Mouse (Mus musculus) bone marrow, adult 2 months (tissue): ENCODE data around the gene Ppip5k1. TPM values are rescaled to one million over a fixed set of nuclear protein-coding genes. Genes with fewer than 3 reads are reported as not detected.
"Not testable (repeated sequence)": the region's sequence is repeated elsewhere in the genome, so short reads cannot be mapped to it uniquely, and the experiment has no call there.

Experiments used
- H3K27ac ChIP-seq: fragments of 200-500 bp; 2 replicates; pipeline ENCODE4 v1.5.1; 2012; ENCODE audit warnings: low read depth, mild to moderate bottlenecking, control low read depth, inconsistent platforms, low read length; ENCODE audit not compliant: control insufficient read depth, poor library complexity, insufficient read depth
- H3K4me1 ChIP-seq: fragments of 200-500 bp; 2 replicates; pipeline ENCODE4 v1.6.1; 2011; ENCODE audit warnings: low read length; ENCODE audit not compliant: control insufficient read depth, insufficient read depth
- H3K4me3 ChIP-seq: fragments of 200-500 bp; replicated peaks from 2 replicates; pipeline ENCODE3; 2011; ENCODE audit warnings: mild to moderate bottlenecking, low read depth, low read length, control low read depth; ENCODE audit not compliant: control insufficient read depth
- CTCF ChIP-seq: fragments of 200-500 bp; IDR thresholded peaks from 2 replicates; pipeline ENCODE4 v1.5.1; 2011; ENCODE audit warnings: low read length, control low read depth; ENCODE audit not compliant: control insufficient read depth, insufficient read depth
- POLR2A ChIP-seq: fragments of 200-500 bp; IDR thresholded peaks from 2 replicates; pipeline ENCODE4 v1.6.1; 2011; ENCODE audit warnings: low read depth, mild to moderate bottlenecking, control low read depth, low read length, borderline replicate concordance; ENCODE audit not compliant: control insufficient read depth
- WGBS: fragments of 180-500 bp; shearing (Covaris S2); methylation state at CpG from one replicate; pipeline ENCODE4 v1.1.7; 2018; 5-methylcytosine and 5-hydroxymethylcytosine counted together
- polyA plus RNA-seq: library from polyadenylated mRNA; stranded (reverse); fragments of >200 nt; gene quantifications from 2 replicates; pipeline ENCODE4 v1.2.4, GENCODE M21; 2011; ENCODE audit warnings: low replicate concordance; ENCODE audit not compliant: missing spikeins, insufficient read depth, insufficient read length

Ppip5k1 gene
- 4.3 and 16.7 TPM in 2 replicates for polyA plus RNA-seq

GRCm38 (mm10) chr2:121354820-121355592 lies at the start of gene Ppip5k1:
Gene Ppip5k1, minus strand, starts transcription at chr2:121355396.
- Histone ChIP-seq H3K4me3 (peak within 1 kb of the TSS; percentile 78), H3K27ac (no peak within 1 kb of the TSS), H3K4me1 (no peaks in the 10 kb centered on the region; the same call in 1 of the 2 replicates)
- under 1% methylated on average over 58 of the region's 58 CpGs for WGBS
- TF ChIP-seq POLR2A (no peak; the same call in 1 of the 2 replicates), CTCF (peak; percentile 93)

DNA sequence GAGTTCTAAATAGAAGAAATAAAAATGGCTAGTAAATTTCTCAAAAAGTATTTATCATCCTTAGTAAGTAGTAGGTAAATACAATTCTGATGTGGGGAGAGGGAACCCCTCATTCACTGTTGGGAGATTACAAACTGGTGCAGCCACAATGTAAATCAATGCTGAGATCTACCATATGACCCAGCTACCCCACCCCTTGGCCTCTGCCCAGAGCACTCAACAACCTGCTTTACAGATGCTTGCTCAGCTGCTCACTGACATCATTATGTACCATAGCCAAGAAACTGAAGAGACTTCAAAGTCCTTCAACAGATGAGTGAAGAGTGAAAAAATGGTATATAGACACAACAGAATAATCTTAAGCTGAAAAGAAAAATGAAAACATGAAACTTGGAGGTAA lies 48.1 kb upstream of the Ppip5k1 start:
- TF ChIP-seq CTCF = no peak
- TF ChIP-seq POLR2A = no peak
- Histone ChIP-seq H3K27ac (no peak overlapping the region), H3K4me3 (no peak overlapping the region), H3K4me1 (no peaks in the 10 kb centered on the region)

- Histone ChIP-seq H3K4me1 (no peaks in the 10 kb centered on the region), H3K27ac (no peak overlapping the region), H3K4me3 (no peak overlapping the region)
- TF ChIP-seq CTCF (no peak), POLR2A (no peak)
- WGBS = 22% methylated on average over 8 of the region's 8 CpGs
Observed at GRCm38 (mm10) chr2:121396624-121397023, 41.4 kb upstream of the Ppip5k1 start.

GRCm38 (mm10) chr2:121386961-121387575 lies 31.9 kb upstream of the Ppip5k1 start, which contains the start of gene Strc:
Gene Strc, minus strand, starts transcription at chr2:121387168.
- not testable (repeated sequence) for H3K4me1 ChIP-seq, H3K27ac ChIP-seq, H3K4me3 ChIP-seq
- 90% methylated on average over 16 of the region's 17 CpGs for WGBS

DNA sequence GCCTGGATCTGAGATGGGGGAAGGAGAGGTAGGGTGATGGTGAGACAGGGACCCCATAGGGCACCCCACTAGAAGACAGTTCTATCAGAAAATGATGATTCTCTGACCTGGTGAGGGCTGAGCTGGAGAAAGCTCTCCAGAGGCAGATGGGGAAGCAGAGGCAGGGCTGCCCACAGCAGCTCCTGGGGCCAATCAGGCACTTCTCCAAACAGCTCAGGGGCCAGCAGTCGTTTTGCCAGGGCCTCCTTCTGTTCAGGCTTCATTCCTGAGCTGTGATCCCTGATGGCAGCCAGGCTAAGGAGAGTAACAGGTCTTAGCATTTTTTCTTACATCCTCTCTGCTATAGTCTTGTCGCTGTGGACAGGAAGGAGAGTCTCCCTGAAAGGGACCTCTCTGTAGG lies 19.6 kb upstream of the Ppip5k1 start:
- no peak overlapping the region for H3K27ac ChIP-seq
- WGBS = 52% methylated on average over 2 of the region's 2 CpGs
- TF ChIP-seq POLR2A = no peak
- no peak for TF ChIP-seq CTCF

GRCm38 (mm10) chr2:121372266-121372665 lies 17.1 kb upstream of the Ppip5k1 start:
- Histone ChIP-seq H3K4me1 (no peaks in the 10 kb centered on the region), H3K27ac (no peak overlapping the region), H3K4me3 (no peak overlapping the region)
- TF ChIP-seq POLR2A = no peak
- no peak for TF ChIP-seq CTCF
- 75% methylated on average over 3 of the region's 3 CpGs for WGBS

More for the DNA sequence above, 19.6 kb upstream of the Ppip5k1 start:
- Histone ChIP-seq H3K4me1 (no peaks in the 10 kb centered on the region), H3K4me3 (no peak overlapping the region)

DNA sequence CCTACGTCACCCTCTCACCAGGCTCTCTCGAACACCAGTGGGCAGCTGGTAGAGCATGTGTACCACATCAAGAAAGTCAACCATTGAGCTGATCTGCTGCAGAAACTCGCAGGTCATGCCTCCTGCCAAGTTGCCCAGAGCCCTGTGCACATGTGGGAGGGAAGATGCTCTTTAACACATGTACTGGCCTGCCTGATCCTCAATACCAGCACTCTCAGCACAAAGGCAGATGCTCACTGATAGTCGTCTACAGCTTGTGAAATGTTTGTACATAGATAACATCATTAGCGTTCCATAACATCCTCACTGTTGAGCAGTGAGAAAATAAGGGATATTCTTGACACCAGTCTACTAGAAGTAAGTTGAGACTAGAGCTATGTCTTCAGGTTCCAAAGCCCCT lies 15.7 kb upstream of the Ppip5k1 start:
- TF ChIP-seq POLR2A = no peak
- no peak for TF ChIP-seq CTCF
- Histone ChIP-seq H3K4me1 (no peaks in the 10 kb centered on the region), H3K4me3 (no peak overlapping the region), H3K27ac (no peak overlapping the region)
- 84% methylated on average over 5 of the region's 5 CpGs for WGBS

DNA sequence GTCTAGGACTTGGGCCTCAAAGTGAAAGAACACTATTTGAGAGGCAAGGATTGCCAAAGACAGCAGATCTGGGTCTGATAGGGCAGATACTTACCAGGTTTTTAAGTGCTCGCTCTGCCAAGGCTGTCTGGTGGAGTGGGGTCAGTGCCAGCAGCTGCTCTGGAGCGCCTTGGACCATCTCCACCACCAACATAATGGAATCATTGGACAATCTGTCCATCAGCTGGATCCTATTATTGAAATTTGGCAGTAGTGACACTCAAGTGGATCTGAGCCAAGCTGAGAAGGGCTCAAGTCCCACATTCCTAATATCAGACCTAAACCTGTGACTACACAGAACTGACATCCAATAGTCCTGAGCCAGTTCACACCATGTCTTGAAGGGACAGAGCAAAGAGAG lies 13.6 kb upstream of the Ppip5k1 start:
- TF ChIP-seq POLR2A (no peak), CTCF (no peak)
- WGBS = 69% methylated on average over 2 of the region's 2 CpGs
- no peak overlapping the region for H3K4me3 ChIP-seq
- no peaks in the 10 kb centered on the region for H3K4me1 ChIP-seq
- H3K27ac ChIP-seq = no peak overlapping the region
